Mouse (Mus musculus) cerebellum, adult 18-20 months (tissue): ENCODE measurements around the gene Pik3r3.

ENCODE experiments used
- DNase-seq, 2 experiments: peaks; one replicate each; pipeline ENCODE4 v3.0.0; 2021

The Pik3r3 gene

DNA sequence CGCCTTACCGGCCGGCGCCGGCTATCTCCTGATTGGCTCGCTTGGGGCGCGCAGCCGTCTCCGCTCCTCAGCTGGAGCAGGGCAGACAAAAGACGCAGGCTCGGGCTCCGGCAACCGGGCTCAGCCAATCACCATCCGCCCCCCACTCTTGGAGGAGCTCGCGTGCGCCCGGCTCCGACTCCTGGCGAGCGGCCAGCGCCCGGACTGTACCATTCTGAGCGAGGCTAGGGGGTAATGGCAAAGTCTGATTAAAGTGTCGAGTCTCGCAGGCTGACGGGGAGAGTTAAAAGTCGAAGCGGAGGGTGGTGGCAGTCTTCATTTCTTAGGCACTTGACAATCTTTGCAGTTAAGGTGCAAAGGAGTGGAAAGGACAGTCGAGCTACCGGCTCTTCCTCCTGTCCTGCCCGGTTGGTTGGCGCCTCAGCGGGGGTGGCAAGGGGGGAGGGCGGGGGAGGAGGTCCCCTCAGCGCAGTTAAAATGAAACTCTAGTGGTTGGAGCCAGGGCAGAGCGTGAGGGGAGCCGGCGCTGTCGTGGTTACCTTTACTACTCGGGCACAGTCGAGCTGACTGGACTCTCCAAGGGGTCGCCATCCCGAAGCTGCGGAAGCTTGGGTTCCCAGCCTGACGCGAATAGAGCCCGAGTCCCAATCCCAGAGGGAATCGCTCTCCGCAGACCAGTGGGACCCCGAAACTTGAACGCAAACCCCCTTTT is at the start of gene Pik3r3:
Gene Pik3r3 (plus strand): TSS at position 479 of the 712 bp plus-strand sequence.
- peak; percentile 99 for DNase-seq

DNA sequence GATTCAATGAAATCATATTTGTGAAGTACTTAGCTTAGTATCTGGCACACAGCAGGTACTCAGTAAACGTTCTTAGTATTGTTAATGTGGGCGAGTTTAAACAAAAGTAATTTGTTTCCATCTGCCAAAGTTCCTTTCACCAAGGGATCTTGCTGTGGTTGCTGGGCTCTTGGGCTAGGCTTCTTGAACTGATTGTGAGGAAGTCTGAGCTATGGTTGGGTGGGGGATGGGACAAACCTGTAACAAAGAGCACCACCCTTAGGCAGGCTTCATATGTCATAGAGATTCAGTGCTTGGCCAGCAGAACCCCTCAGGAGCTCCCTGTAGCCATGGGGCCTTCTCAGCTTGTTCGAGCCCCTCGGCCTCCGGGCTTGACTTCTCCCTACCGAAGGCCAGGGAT is 48.3 kb upstream of the Pik3r3 start, which contains the start of the genes 1700042G07Rik and Gm49337:
Gene 1700042G07Rik (plus strand): TSS at position 301 of the 400 bp plus-strand sequence.
Gene Gm49337 (plus strand): TSS at position 313 of the 400 bp plus-strand sequence.
- DNase-seq: peak in 1 of 2 experiments; percentile 41

DNA sequence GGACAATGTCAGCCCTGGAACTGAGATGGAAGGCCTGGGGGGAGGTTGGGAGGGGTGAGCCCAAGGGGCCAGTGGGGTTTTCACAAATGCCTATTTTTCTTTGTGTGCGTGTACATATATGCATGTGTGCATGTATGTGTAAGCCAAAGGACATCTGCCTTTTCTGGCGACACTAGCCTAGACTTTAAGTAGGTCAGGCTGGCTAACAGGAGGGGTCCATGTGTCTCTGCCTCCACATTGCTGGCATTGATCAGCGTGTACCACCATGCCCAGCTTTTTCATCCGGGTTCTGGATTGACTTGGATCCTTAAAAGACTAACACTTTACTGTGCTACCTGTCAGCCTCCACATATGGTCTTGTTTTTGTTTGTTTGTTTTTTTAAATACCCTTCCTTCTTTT is 47.7 kb upstream of the Pik3r3 start:
- DNase-seq: peak; percentile 29 to 39

DNA sequence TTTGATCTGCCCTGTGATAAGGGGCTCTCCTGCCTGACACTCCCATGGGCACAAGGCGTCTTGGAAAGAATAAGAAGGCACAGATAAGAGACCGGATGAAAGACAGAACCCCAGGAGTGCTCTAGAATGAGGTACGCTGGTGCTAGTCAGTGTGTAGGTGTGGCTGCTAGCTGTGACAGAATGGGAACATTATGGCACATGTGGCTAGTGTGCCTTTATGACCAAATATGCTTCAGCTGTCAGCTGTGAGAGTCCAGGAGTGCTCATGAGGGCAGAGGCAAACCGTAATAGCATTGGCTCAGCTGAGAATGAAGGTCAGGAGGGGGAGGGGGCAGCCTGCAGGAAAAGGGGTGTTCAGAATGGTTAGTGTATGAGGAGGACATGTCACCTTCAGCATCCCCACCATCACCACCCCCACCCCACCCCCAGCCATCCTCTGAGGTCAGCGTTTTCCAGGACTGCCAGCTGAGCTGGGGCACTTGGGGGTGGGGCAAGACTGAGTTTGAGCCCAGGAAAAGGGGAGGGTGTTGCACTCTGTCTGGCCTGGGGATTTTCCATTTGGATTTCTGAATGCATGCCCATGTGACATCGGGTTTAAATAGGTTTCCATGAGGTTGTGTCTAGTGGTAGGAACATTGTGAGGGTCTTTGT is 46.8 kb upstream of the Pik3r3 start:
- peak; percentile 80 to 84 for DNase-seq

- peak in 1 of 2 experiments; percentile 56 for DNase-seq
Observed at GRCm38 (mm10) chr4:116175136-116175535, 46.3 kb upstream of the Pik3r3 start.

DNA sequence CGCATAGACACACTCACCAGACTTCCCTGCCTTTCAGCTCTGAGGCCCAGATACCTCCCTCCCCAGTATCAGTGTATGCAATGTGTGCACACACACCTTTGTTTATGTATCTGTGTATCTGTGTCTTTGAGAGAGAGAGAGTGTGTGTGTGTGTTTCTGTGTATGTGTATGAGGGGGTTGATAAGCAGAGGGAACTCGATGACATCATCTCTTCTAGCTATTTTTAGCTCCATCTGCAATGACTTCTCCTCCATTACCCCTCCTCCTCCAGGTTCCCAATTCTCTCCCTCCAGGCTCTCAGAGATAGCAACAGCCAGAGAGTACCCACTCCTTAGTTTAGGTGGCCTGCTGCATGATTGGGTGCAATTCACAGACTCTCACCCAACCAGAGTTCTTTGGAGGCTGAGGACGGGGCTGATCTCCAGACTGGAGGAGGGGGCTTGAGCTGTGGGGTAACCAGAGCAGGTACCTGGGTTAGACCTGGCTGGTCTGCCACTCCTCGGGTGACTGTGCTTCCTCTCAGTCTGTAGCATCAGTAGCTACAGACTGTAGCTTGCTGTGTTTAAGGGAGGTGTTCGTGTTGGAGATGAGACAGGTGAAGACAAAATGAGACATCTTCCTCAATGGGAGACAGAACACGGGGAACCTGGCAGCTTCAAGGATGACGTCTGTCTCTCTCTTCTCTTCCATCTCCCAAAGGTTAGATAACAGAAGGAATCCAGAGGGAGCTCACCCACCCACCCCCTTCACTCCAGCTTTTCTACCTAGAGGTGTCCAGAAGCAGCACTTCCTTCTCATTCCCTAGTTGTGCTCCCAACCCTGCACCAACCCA is 45.5 kb upstream of the Pik3r3 start:
- DNase-seq: peak; percentile 77 to 84

GRCm38 (mm10) chr4:116176543-116176988 is 44.9 kb upstream of the Pik3r3 start:
- peak; percentile 95 to 98 for DNase-seq

- DNase-seq: peak; percentile 56 to 73
Observed at GRCm38 (mm10) chr4:116177140-116177539, 44.3 kb upstream of the Pik3r3 start.

DNA sequence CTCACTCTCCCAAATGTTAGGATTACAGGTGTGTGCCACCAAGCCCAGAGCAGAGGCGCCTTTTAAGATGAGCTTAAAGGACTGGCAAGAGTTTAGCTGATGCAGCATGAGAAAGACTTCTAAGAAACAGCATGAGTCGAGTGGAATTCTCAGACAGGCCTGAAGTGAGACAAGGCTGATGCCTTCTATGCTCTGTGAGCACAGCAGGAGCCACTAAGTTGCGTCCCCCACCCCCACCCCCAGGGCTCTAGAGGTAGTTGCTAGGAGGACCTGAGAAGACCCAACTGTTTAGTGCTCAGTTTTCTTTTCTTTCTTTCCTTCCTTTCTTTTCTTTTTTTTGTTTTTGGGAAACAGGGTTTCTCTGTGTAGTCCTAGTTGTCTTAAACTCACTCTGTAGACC is 39.3 kb upstream of the Pik3r3 start:
- no peak for DNase-seq

GRCm38 (mm10) chr4:116182745-116183144 is 38.7 kb upstream of the Pik3r3 start:
- peak; percentile 77 to 78 for DNase-seq

DNA sequence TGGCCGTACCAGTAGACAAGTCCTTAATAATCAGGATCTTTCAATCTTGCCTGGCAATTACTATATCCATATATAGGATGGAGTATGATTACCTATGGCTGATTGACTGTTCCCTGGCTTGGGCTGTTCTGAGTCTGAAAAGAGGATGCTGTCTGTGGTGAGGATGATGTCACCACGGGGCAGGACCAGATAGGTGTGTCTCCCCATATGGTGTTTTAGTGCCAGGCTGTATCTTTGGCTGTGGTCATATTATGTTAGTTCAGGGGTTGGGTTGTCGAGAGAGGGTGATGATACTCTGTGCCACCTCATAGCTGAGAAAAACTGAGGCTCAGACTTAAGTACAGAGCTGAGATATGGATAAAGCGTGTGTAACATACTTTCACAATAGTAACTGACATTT is 36.3 kb upstream of the Pik3r3 start:
- peak in 1 of 2 experiments; percentile 43 for DNase-seq

- DNase-seq: no peak
Observed at GRCm38 (mm10) chr4:116192286-116192835, 29.1 kb upstream of the Pik3r3 start.

DNA sequence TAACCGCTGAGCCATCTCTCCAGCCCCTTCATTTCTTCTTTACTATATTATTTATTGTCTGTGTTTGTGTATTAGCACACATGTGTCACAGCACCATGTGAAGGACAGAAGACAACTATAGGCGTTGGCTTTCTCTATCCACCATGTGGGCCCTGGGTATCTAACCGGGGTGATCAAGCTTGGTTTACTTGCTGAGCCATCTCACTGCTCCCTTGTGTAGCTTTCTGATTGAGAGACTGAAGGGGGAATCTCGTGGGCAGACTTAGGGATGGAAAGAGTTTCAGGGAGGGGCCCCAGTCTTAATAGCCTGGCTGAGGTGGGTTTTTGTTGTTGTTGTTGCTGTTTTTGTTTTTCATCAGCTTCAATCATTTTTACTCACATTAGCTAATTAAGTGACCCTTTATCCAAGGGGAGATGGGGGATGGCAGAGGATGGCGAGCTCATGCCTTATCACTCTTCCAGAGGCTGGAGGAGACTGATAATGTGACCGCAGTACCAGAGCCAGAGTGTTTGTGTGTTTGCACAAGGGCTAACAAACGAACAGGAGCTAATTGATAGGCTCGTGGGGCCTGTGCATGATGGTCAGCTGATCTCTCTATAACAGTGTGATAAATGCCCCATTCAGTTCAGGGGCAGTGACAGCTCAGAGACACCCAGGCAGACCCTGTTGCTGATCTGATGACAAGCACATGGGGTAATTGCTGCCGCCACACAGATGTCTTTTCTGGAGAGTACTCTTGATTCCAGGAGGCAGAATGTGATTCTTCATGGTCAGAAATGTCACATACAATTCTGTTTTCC is 27.6 kb upstream of the Pik3r3 start:
- no peak for DNase-seq

- peak; percentile 53 to 57 for DNase-seq
Observed at GRCm38 (mm10) chr4:116198422-116198821, 23.0 kb upstream of the Pik3r3 start.

DNA sequence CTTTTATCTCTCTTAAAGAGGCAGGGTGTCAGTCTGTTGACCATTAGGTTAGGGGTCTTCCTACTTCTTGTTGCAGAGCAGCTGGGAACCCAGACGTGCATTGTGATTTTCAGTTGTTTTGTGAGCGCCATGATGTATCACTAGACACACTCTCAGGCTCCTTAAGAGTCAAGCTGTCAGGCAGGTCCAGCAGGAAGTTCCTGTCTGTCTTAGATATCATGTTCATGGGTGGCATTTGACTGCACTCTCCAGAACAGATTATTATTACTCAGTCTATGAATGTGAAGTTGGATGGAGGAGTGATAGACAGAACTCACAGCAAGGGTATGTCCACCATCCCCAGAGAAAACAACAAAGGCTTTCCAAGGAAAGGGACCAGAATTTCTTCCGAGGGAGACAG is 17.0 kb upstream of the Pik3r3 start:
- no peak for DNase-seq

DNA sequence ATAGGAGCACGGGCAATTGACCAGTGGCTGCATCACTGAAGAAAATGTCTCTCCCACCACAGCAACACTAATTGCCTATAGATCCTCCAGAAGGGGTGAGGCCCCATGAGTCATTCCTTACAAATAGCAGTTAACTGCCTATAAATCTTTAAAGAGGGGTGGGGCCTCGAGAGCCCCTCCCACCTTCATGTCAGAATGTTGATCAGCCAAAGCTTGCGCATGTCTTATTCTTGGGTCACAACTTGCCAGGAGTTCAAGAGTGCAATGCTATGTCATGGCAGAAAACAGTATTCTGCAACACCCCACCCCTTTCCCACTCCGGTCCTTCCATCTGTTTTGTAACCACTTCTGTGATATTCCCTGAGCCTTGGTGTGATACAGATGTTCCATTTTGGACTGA is 14.9 kb upstream of the Pik3r3 start:
- DNase-seq: no peak

DNA sequence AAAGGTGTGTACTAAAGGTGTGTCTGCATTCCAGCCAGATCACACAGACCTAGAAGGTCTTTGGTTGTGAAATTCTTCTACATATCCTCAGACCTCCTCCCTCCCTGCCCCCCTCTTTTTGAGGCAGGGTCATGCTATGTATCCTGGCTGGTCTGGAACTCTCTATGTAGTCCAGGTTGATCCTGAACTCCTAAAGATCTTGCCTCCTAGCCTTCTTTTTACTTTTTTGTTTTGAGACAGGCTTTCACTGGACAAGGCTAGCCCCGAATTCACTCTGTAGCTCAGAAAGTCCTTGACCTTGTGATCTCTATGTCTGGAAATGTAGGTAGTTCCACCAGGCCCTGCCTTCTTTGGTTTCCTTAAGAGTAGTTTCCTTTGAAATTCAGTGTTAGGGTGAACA is 12.5 kb upstream of the Pik3r3 start:
- no peak for DNase-seq

GRCm38 (mm10) chr4:116215895-116216605 is 5.4 kb upstream of the Pik3r3 start:
- peak; percentile 70 to 75 for DNase-seq

DNA sequence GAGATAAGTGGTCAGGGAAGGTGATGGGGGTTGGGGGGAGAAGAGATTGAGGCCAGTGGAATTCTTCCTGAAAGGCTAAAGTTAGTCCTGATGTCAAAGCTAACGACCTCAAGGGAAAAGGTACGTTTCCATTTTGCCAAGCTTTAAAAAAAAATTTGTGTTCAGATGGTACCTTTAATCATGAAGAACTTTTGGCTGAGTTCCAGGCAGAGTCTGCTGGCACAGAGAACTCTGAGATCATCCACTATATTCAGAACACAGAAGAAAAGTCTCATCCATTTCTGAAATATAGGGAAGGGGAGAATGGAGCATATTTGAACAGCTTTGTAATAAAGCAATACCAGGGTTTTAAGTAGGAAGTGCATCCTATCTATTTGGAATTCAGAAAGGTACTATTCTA is 4.4 kb upstream of the Pik3r3 start:
- peak; percentile 71 to 72 for DNase-seq

- peak; percentile 28 to 38 for DNase-seq
Observed at GRCm38 (mm10) chr4:116217661-116218060, 3.8 kb upstream of the Pik3r3 start.

DNA sequence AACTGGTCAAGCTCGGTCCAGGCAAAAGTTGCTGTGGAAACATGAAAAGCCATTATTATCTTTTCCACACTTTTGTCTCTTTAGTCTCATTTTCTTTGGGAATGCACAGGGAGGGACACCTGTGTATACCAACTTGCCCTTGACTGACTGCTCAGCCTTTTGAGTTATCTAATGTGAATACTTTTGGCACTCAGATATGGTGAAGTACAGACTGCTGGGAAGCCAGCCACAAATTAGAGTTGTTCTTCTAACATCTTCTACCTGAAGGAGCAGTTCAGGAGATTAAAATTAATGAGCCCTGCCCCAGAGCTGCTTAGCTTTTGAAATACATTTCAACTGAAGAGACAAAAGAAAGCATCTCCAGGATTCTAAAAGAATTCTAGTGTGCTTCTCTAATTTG is 2.4 kb upstream of the Pik3r3 start:
- no peak for DNase-seq
